Mouse (Mus musculus): ENCODE results near the gene Slc12a7.

DNA sequence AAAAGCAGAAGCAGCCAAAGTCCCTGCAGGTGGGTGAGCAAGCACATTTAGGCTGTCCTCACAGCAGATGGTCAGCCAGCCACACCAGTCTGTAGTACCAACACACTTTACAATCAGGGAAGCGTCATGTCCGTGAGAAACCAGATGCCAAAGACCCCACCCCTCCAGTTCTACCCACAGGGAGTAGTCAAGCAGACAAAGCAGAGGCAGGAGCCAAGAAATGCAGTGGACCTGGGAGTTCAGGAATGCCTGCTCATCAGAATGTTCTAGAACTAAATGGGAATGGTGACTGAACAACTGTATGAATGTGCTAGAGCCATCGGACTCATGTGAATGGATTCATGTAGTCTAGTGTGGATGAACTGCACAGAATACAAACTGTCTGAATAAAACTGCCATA lies 45.3 kb upstream of the Slc12a7 start:
- TF ChIP-seq CTCF (IDR thresholded peaks at IDR 0.05; ENCODE audit: low read depth) (no peak), EP300 (IDR thresholded peaks at IDR 0.05; ENCODE audit: low read depth) (no peak)

Data from liver, postnatal 0 days (tissue).